Mouse (Mus musculus) megakaryocyte progenitor cell, adult 5-6 weeks (primary cell): ENCODE measurements around the gene Ccdc188. TPM values are rescaled to one million over a fixed set of nuclear protein-coding genes. Genes with fewer than 3 reads are reported as not detected.
"Not testable (repeated sequence)": the region's sequence is repeated elsewhere in the genome, so short reads cannot be mapped to it uniquely, and the experiment has no call there.

Experiments used
- ATAC-seq: replicated peaks from 2 replicates; pipeline ENCODE4 v1.8.0; 2016; ENCODE audit warnings: mild to moderate bottlenecking, moderate TSS enrichment, inconsistent platforms; ENCODE audit not compliant: poor library complexity
- total RNA-seq, 2 experiments: library from RNA; stranded (forward) in 1 of 2; stranded (reverse) in 1 of 2; fragments of 157-497, 149-512 nt in 1 of 2; fragments of 200-1000 nt in 1 of 2; gene quantifications; 2 replicates each; pipeline versions ENCODE4 v1.2.3 to v1.2.4; 2015 to 2017

Gene Ccdc188
- not detected in 2 replicates for total RNA-seq (2015)
- total RNA-seq (2017) = not detected in 2 replicates

GRCm38 (mm10) chr16:18217579-18217978 is at the start of gene Ccdc188:
Gene Ccdc188 (plus strand): TSS chr16:18217879.
- no peak for ATAC-seq

GRCm38 (mm10) chr16:18169156-18169555 is 48.5 kb upstream of the Ccdc188 start:
- ATAC-seq = peak; percentile 79

- no peak for ATAC-seq
Observed at GRCm38 (mm10) chr16:18169776-18170175, 47.9 kb upstream of the Ccdc188 start.

GRCm38 (mm10) chr16:18172266-18172855 is 45.3 kb upstream of the Ccdc188 start:
- peak; percentile 34; the same call in 1 of the 2 replicates for ATAC-seq

- ATAC-seq = no peak
Observed at GRCm38 (mm10) chr16:18173231-18173630, 44.4 kb upstream of the Ccdc188 start.

- no peak for ATAC-seq
Observed at GRCm38 (mm10) chr16:18173788-18174187, 43.9 kb upstream of the Ccdc188 start.

- 0 out of 2 replicates have a peak, but pooled peaks have one; percentile 30 for ATAC-seq
Observed at GRCm38 (mm10) chr16:18175817-18176541, 41.7 kb upstream of the Ccdc188 start.

GRCm38 (mm10) chr16:18176758-18177157 is 40.9 kb upstream of the Ccdc188 start:
- no peak; the same call in 1 of the 2 replicates for ATAC-seq

GRCm38 (mm10) chr16:18179591-18179990 is 38.1 kb upstream of the Ccdc188 start:
- ATAC-seq = no peak

- ATAC-seq = no peak
Observed at GRCm38 (mm10) chr16:18181398-18181797, 36.3 kb upstream of the Ccdc188 start.

- no peak for ATAC-seq
Observed at GRCm38 (mm10) chr16:18182766-18183165, 34.9 kb upstream of the Ccdc188 start.

- no peak for ATAC-seq
Observed at GRCm38 (mm10) chr16:18185715-18186449, 31.8 kb upstream of the Ccdc188 start.

GRCm38 (mm10) chr16:18186798-18187197 is 30.9 kb upstream of the Ccdc188 start:
- peak; percentile 44 for ATAC-seq

- no peak for ATAC-seq
Observed at GRCm38 (mm10) chr16:18187221-18187620, 30.5 kb upstream of the Ccdc188 start.

GRCm38 (mm10) chr16:18191006-18191405 is 26.7 kb upstream of the Ccdc188 start:
- no peak for ATAC-seq

- ATAC-seq = no peak
Observed at GRCm38 (mm10) chr16:18194208-18194985, 23.3 kb upstream of the Ccdc188 start.

GRCm38 (mm10) chr16:18195068-18195467 is 22.6 kb upstream of the Ccdc188 start:
- peak; percentile 83 for ATAC-seq

GRCm38 (mm10) chr16:18195561-18195960 is 22.1 kb upstream of the Ccdc188 start:
- ATAC-seq = not testable (repeated sequence)

GRCm38 (mm10) chr16:18197881-18198280 is 19.8 kb upstream of the Ccdc188 start:
- ATAC-seq = no peak

- no peak for ATAC-seq
Observed at GRCm38 (mm10) chr16:18198365-18199098, 19.1 kb upstream of the Ccdc188 start.
